Mouse (Mus musculus): Measurements from ENCODE around the gene Ttyh2. TPM values are rescaled to one million over a fixed set of nuclear protein-coding genes. Genes with fewer than 3 reads are reported as not detected.

Ttyh2 gene
- total RNA-seq (2021), result 10 to 100 TPM; 15.7 to 17.4 TPM
- long read RNA-seq, experiment 1, transcript Ttyh2-201 (14 exons, 3,486 nt), result major isoform, 11 of 30 reads
- long read RNA-seq, experiment 1, partial matches to known transcripts, result 17 of 30 reads
- long read RNA-seq, experiment 1, other reads (novel, unspliced or antisense), result 2 of 30 reads
- long read RNA-seq, experiment 2, partial matches to known transcripts, result 10 of 13 reads
- long read RNA-seq, experiment 2, other reads (novel, unspliced or antisense), result 1 of 13 reads

DNA sequence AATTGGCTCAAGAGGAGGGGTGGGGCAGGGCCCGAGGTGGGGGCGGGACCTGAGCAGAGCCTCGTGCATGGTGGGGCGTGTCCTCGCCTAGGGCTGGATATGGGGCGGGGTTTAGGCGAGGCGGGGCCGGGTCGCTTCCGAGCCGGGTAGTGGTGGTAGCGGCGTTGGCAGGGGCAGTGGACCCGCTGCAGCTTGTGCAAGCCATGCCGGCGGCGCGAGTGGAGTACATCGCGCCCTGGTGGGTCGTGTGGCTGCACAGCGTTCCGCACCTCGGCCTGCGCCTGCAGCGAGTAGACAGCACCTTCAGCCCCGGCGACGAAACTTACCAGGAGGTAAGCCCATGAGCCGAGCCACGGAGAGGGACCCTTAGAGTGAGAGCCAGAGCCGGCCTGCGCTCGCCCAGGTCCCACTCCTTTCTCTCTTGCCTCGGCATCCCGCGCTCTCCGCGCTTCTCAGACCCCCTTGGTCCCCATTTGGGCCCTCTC lies at the start of gene Ttyh2:
Ttyh2 (plus strand) TSS at position 91 of the 485 bp plus-strand sequence.
- TF ChIP-seq CTCF (IDR thresholded peaks at IDR 0.05), result no peak
- intact Hi-C loops (cut with DNase I), result loop anchor here (5.0 to 10.0 kb wide), 2 partner anchors 52 to 709 kb away; partner anchors contain the start of genes Cdr2l and Dnaic2

GRCm38 (mm10) chr11:114626071-114626690 lies 49.0 kb upstream of the Ttyh2 start:
- DNase-seq, result no peak
- no peak for TF ChIP-seq CTCF (IDR thresholded peaks at IDR 0.05)
- no peak overlapping the region for H3K27ac ChIP-seq
- intact Hi-C loops (cut with DNase I), result no loop called here
- no peak overlapping the region for H3K4me3 ChIP-seq

More for the DNA sequence above, at the start of gene Ttyh2:
- peak; percentile 94 for DNase-seq
- Histone ChIP-seq H3K27ac (peak within 1 kb of the TSS; percentile 90), H3K4me3 (peak within 1 kb of the TSS; percentile 97)

DNA sequence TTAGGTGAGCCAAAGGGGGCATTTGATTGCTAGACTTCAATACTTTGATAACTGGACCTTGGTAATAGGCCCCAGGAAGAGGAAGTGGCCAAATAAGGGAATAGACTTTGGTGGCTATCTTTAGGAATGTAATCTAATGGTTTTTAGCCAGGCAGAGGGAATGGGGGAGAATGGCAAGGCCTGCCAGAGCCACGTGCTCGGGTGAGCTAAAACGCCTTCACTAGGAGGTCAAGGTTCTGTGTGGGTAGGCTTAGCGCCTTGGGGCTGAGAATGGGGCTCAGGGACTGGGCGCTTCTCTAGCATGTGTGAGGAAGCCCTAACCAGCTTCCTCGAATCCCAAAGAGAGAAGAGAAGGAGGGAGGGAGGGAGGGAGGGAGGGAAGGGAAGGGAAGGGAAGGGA lies 48.2 kb upstream of the Ttyh2 start:
- no peak for DNase-seq
- TF ChIP-seq CTCF (IDR thresholded peaks at IDR 0.05), result no peak
- intact Hi-C loops (cut with DNase I), result no loop called here
- Histone ChIP-seq H3K4me3 (no peak overlapping the region), H3K27ac (no peak overlapping the region)

DNA sequence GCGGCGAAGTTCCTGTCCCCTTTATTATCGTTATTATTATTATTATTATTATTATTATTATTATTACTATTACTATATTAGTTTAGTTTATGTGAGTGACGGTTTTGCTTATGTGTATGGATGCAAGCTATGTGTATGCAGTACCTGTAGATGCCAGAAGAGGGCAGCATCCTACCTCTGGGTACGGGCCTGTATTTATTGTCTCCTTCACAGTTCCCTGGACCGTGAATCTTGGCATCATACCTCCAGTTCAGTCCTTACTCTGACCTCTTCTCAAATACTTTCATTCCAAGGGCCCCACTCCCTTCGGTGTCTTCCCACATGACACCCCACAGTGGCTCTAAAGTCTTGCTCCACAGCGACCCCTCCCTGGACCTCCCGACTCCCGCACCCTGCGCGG lies 47.2 kb upstream of the Ttyh2 start:
- intact Hi-C loops (cut with DNase I), result no loop called here
- H3K27ac ChIP-seq, result no peak overlapping the region
- no peak for DNase-seq
- peak; percentile 57 for TF ChIP-seq CTCF (IDR thresholded peaks at IDR 0.05)
- H3K4me3 ChIP-seq, result no peak overlapping the region

DNA sequence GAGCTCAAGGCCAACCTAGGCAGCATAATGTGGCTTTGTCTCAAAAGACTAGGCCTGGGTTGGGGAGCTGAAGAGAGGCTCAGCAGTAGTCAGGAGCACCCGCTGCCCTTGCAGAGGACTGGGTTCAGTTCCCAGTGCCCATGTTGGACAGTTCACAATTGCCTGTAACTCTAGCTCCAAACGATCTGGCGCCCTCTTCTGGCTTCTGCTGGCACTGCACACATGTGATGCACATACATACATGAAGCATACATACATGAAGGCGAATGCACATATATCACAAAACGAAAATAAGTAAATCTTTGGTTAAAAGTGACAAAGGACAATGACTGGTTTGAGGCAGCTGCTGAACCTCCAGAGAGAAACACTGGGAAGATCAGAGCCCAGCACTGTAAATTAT lies 45.2 kb upstream of the Ttyh2 start:
- intact Hi-C loops (cut with DNase I), result no loop called here
- no peak overlapping the region for H3K27ac ChIP-seq
- TF ChIP-seq CTCF (IDR thresholded peaks at IDR 0.05), result peak; percentile 35; the same call in 1 of the 2 replicates
- H3K4me3 ChIP-seq, result no peak overlapping the region
- DNase-seq, result no peak

- intact Hi-C loops (cut with DNase I), result no loop called here
- Histone ChIP-seq H3K4me3 (no peak overlapping the region), H3K27ac (no peak overlapping the region)
- DNase-seq, result no peak
- no peak for TF ChIP-seq CTCF (IDR thresholded peaks at IDR 0.05)
Measured at GRCm38 (mm10) chr11:114632266-114632665, 43.0 kb upstream of the Ttyh2 start.

GRCm38 (mm10) chr11:114636292-114636691 lies 38.9 kb upstream of the Ttyh2 start:
- peak; percentile 71 for DNase-seq
- TF ChIP-seq CTCF (IDR thresholded peaks at IDR 0.05), result peak; percentile 96; the same call in 1 of the 2 replicates
- Histone ChIP-seq H3K4me3 (no peak overlapping the region), H3K27ac (no peak overlapping the region)
- intact Hi-C loops (cut with DNase I), result loop anchor here (1.0 to 5.0 kb wide), 4 partner anchors 113 to 771 kb away; no protein-coding TSS in a partner anchor

DNA sequence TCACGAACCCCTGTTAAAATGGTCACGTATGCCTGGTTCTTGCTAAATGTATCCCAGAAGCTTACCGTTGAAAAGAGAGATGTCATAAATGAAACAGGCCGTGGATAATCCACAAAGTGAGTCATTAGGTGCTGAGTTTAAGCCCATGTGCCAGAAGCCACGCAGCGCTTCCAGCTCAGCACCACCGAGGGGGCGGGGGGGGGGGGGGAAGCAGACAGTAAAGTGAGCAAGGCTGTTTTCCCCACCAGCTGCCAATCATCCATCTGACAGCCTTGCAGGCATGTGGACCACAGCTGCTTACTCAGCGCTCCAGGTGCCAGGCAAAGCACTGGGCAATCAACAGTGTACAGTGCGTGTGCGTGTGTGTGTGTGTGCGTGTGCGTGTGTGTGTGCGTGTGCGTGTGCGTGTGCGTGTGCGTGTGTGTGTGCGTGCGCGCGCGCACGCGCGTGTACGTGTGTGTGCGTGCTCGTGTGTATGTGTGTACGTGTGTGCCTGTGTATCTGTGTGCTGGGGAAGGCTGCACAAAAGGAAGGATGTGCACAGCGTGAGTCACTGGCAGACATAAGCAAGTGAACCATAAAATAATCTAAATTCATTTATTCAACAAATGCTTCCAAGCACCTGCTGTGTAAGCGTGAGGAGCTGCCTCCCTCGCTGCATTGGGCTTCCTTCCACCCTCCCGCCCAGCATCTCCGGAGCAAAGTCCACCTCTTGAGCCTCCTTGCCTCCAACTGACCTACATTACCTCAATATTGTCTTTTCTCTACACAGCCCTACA lies 38.3 kb upstream of the Ttyh2 start:
- no peak overlapping the region for H3K27ac ChIP-seq
- DNase-seq, result no peak
- no peak for TF ChIP-seq CTCF (IDR thresholded peaks at IDR 0.05)
- no peak overlapping the region for H3K4me3 ChIP-seq
- intact Hi-C loops (cut with DNase I), result loop anchor here (1.0 to 5.0 kb wide), 4 partner anchors 114 to 772 kb away; no protein-coding TSS in a partner anchor

GRCm38 (mm10) chr11:114638647-114639290 lies 36.5 kb upstream of the Ttyh2 start:
- intact Hi-C loops (cut with DNase I), result loop anchor here (5.0 kb wide), 1 partner anchor 436 kb away; no protein-coding TSS in a partner anchor
- Histone ChIP-seq H3K4me3 (no peak overlapping the region), H3K27ac (no peak overlapping the region)
- TF ChIP-seq CTCF (IDR thresholded peaks at IDR 0.05), result no peak
- no peak for DNase-seq

DNA sequence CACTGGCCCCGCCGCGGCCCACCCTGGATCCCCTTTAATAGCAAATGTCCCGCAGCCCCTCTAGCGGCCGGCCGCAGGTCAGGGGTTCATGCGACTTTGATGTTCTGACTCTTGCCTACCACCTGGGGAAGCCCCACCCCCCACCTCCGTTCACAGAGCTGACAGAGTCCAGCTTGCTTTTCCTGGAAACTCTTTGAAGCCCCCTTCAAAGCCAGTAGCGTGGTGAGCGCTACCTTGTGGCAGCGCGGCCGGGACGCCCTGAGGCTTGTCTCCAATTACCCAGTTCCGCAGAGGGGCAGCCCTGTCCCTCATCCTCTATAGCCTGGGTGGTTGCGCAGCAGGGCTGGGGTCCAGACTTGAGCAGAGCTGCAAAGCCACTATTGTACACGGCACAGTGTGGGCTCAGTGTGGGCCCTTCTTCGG lies 35.5 kb upstream of the Ttyh2 start:
- TF ChIP-seq CTCF (IDR thresholded peaks at IDR 0.05), result no peak
- Histone ChIP-seq H3K4me3 (no peak overlapping the region), H3K27ac (no peak overlapping the region)
- no peak for DNase-seq
- intact Hi-C loops (cut with DNase I), result loop anchor here (5.0 kb wide), 1 partner anchor 437 kb away; no protein-coding TSS in a partner anchor

GRCm38 (mm10) chr11:114640658-114641057 lies 34.6 kb upstream of the Ttyh2 start:
- intact Hi-C loops (cut with DNase I), result no loop called here
- no peak for TF ChIP-seq CTCF (IDR thresholded peaks at IDR 0.05)
- H3K4me3 ChIP-seq, result no peak overlapping the region
- no peak for DNase-seq
- H3K27ac ChIP-seq, result no peak overlapping the region

DNA sequence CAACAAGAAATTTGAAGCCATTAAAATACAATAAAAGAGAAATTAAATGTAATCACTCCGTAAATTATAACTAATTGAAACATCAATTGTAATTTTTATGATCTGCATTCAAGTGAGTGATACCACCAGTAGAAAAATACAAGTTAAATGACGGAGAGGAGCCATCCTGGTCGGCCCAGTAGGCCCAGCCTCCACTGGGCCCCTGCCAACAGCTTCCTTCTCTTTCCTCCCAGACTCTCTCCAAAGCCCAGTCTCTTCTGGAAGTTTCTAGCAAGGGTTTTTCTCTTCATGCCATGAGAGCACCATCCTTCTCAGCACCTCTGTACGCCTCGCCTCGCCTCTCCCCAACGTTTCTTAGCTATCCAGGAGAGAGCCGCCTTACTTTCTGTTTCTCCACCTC lies 34.1 kb upstream of the Ttyh2 start:
- DNase-seq, result no peak
- intact Hi-C loops (cut with DNase I), result no loop called here
- no peak overlapping the region for H3K27ac ChIP-seq
- no peak overlapping the region for H3K4me3 ChIP-seq
- no peak for TF ChIP-seq CTCF (IDR thresholded peaks at IDR 0.05)

All from gastrocnemius, adult 2 months (tissue).